Mouse (Mus musculus) adipocyte (in vitro differentiated cells): ENCODE measurements around the gene Ltbr.
"Not testable (repeated sequence)": the region's sequence is repeated elsewhere in the genome, so short reads cannot be mapped to it uniquely, and the experiment has no call there.

Source experiments
- DNase-seq: peaks from one replicate; pipeline ENCODE4 v3.0.0-alpha.2; 2016; ENCODE audit warnings: low spot score

The Ltbr gene

GRCm38 (mm10) chr6:125271455-125272227 is 42.0 kb downstream of the Ltbr start:
- DNase-seq: peak; percentile 100

- no peak for DNase-seq
Observed at GRCm38 (mm10) chr6:125268799-125269198, 44.9 kb downstream of the Ltbr start.

DNA sequence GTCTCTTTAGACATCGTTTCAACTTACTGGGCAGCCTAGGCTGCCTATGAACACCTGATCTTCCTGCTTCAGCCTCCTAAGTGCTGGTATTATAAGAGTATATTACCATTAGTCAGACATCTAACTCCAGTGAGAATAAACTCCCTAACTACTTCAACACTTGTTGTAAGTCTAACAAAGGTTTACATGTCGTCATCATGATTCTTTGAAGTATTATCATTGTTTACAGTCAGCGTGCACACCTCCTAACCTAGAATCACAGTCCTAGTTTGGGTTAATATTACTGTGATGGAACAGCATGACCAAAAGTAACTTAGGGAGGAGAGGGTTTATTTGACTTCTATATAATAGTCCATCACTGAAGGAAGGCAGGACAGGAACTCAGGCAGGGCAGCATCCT is 46.2 kb downstream of the Ltbr start:
- DNase-seq: no peak

GRCm38 (mm10) chr6:125266600-125266999 is 47.1 kb downstream of the Ltbr start:
- not testable (repeated sequence) for DNase-seq

- DNase-seq: no peak
Observed at GRCm38 (mm10) chr6:125266091-125266490, 47.6 kb downstream of the Ltbr start.

- no peak for DNase-seq
Observed at GRCm38 (mm10) chr6:125265239-125265638, 48.4 kb downstream of the Ltbr start.

DNA sequence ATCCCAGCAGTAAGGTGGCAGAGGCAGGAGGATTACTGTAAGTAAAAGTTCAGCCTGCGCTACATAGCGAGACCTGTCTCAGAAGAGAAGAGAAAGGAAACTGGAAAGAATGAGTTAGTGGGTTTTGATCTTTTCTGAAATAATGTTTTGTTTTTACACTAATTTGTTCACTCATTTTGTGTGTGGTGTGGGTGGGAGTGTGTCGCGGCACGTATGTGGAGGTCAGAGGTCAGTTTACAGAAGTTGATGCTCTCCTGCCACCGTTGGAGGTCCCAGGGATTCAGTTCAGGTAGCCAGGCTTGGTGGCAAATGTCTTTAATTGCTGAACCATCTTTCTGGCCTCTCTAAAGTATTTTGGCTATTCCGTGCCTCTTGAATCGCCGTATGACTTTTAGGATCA is 49.5 kb downstream of the Ltbr start:
- no peak for DNase-seq

DNA sequence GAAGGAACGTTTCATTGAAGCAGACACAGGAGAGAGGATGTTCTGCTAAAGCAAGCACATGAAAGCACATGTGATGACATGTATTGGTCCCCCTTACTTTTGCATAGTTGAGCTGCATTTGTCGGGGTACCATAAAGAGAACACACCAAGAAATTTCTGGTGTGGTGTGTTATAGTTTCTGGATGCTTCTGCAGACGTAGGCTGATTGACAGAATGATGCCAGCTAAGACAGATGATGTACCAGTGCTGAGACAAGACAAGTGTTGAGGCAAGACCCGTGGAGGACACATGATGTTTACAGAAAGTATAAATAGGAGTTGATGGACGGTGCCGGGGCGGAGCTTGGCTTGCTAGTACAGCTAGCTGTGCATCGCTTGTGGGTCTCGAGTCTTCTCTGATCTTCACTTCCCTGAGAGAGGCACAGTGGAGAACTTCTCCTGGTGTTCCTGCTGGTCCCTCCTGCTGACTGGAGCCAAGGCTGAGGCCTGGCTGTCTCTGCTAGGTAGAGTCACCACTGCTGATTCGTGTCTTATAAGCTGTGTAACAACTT is 53.6 kb downstream of the Ltbr start:
- DNase-seq: no peak
